Mouse (Mus musculus) granulocyte monocyte progenitor cell, adult 5-6 weeks (primary cell): ENCODE data around the gene Ncapd3. TPM values are rescaled to one million over a fixed set of nuclear protein-coding genes. Genes with fewer than 3 reads are reported as not detected.

Experiments used
- ATAC-seq: replicated peaks from 2 replicates; pipeline ENCODE4 v1.8.0; 2016; ENCODE audit warnings: mild to moderate bottlenecking, moderate TSS enrichment, inconsistent platforms; ENCODE audit not compliant: poor library complexity, severe bottlenecking
- total RNA-seq, 2 experiments: library from RNA; stranded (forward) in 1 of 2; stranded (reverse) in 1 of 2; fragments of 200-712, 200-1000 nt in 1 of 2; fragments of >200 nt in 1 of 2; fragmentation: Nextera tagmentation in 1 of 2; gene quantifications; 2 replicates each; pipeline ENCODE4 v1.2.3; 2014 to 2017

The Ncapd3 gene
- total RNA-seq, 2 experiments from 2014 or later: 45.1 to 56.6 TPM

DNA sequence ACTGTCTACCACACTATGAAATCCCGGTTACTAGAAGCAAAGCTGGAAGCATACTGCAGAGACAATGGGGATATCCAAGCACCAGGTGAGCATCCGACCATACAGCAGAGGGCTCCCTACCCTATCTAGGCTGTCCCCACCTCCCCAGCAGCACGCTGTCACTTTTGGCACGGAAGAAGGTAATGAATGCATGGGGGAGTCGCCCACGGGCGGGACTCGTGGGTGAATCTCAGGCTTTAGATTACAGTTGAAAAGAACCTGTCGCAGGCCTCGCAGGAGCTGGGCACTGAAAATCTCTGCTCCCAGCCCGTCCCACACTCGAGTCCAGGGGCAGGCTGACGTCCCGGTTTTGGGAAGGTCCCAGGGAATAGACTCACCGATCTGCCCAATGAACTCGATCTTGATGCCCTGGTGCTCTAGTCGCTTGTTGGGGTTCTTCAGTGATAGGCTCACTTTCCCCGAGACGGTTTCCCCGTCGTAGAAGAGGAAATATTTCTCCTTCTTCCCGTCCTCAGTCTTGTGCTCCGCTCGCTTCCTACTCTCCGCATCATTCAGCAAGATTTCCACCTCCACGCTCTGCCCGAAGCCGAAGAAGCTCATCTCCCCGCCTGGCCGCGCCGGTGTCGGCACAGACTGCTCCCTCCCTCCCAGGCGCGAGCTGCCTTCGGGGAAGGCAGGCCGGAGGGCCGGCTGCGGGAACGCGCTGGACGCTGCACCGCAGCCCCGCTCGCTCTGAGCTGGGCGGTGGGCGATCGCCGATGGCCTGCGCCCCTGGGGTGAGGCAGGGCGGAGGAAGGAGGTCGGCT is 750 bp upstream of the Ncapd3 start:
- peak; percentile 4; the same call in 1 of the 2 replicates for ATAC-seq

- ATAC-seq: no peak
These were observed 757 bp downstream of the Ncapd3 start for GRCm38 (mm10) chr9:27030763-27031100.

DNA sequence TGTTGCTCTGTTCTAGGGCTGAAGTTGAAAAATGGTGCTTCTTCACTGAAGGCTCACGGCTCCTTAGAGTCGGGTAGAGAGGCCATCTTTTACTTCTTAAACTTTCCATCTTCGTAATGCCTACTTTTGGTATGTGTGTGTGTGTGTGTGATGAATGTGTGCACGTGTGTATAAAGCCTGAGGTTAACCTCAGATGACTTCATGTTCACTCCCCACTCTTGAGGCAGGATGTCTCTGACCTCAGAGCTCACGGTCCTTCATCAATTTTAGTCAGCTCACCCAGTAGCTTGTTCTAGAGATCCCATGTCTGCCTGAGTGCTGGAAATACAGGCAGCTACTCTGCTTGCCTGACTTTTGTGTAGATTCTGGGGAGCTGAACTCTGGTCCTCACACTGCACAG is 13.9 kb downstream of the Ncapd3 start:
- ATAC-seq: no peak

DNA sequence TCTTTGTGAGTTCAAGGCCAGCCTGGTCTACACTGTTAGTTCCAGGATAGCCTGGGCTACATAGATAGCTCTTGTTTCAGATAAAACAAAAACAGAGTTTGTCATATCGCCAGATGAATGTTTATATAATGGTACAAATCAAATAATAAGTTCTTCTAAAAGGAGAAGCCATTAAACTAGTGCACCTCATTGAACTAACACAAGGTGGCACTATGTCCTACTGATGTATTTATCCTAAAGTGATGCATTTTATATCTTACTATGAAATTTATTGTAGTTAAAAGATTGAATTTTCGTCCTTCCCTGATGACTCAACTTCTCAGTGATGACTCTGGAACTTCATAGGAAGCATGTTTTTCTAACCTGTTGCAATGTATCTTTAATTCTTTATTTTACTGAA is 19.5 kb downstream of the Ncapd3 start:
- ATAC-seq: no peak

- ATAC-seq: no peak
These were observed 28.4 kb downstream of the Ncapd3 start for GRCm38 (mm10) chr9:27058341-27058740.

DNA sequence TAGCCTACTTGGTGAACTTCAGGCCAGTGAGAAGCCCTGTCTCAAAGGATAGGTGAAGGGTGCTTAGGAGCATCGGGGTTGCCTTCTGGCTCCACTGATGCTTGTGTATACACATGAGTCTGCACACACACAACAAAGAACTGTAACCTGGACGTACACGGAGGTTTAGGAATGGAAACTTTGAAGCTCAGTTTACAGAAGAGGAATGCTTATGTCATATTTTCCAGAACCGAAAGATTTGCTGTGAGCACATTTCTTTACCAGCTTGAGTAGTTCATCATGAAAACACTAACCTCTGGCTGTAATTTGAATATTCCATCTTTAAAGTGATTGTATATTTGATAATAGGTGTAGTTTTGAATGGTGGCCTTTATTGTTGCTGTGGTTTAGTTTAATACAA is 40.9 kb downstream of the Ncapd3 start:
- no peak for ATAC-seq

DNA sequence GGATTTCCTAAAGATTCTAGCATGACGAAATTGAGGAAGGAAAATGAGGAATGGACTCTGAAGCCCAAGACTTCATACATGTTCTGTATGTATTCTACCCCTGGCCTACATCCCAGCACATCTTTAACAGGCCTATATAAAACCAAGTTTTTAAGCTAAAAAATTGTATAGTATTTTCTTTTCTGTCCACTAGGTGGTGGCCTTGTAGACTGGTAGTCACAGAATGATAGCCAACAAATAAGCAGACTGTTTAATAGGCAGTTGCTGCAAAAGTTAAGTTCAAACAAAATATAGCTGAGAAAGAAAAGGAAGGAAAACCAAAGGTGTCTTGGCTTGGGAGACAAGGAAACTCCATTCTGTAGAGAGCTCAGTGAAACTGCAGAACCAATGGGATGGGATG is 44.7 kb downstream of the Ncapd3 start:
- no peak for ATAC-seq

DNA sequence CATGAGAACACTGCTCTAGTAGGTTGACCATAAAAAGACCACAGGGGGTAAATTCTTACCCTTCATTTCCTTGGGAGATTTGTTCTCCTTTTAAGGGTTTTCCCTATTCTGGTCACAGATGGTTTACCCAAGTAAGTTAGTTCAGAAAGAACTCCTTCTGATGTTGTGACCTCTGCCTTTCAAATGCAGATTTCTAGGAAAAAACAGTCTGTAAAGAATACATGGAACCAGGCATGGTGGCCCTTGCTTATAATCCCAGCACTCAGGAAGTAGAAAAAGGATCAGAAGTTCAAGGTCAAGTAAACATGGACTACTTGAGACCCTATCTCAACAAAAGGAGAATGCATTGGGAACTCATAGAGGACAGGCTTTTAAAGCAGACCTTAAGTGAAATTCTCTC is 45.8 kb downstream of the Ncapd3 start:
- ATAC-seq: no peak

- ATAC-seq: no peak
These were observed 56.3 kb downstream of the Ncapd3 start for GRCm38 (mm10) chr9:27086256-27086655.

DNA sequence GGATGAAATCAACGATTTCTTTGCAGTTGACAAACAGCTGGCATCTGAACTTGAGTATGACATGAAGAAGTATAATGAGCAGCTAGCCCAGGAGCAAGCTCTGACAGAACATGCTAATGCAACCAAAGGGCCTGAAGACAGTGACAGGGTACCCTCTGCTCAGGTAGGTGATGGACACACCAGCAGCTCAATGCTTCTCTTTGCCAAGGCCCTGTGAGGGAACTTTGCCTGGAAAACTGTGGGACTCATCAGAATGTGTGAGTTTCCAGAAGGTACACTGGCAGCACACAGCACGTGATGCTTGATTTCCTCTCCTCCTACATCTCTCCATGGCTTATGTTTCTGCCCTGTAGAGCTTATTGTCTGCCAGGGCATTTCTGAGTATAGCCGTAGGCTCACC is 57.4 kb downstream of the Ncapd3 start:
- peak; percentile 50 for ATAC-seq

DNA sequence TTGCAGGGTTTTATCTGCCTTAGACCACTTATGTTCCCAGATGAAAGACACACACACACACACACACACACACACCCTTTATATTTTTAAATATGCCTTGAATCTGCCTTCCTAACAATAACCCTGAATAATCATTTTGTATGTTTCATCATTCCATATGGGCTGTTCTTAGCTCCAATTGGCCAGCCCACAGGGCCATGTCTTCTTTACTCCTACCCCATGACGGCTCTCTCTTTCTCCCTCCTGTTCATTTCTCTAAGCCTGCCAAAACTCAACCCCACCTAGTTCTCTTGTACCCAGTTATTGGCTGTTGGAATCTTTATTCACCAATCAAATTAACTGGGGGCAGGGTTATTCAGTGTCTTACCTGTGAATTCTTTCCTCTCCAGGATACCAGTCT is 60.2 kb downstream of the Ncapd3 start:
- no peak for ATAC-seq

DNA sequence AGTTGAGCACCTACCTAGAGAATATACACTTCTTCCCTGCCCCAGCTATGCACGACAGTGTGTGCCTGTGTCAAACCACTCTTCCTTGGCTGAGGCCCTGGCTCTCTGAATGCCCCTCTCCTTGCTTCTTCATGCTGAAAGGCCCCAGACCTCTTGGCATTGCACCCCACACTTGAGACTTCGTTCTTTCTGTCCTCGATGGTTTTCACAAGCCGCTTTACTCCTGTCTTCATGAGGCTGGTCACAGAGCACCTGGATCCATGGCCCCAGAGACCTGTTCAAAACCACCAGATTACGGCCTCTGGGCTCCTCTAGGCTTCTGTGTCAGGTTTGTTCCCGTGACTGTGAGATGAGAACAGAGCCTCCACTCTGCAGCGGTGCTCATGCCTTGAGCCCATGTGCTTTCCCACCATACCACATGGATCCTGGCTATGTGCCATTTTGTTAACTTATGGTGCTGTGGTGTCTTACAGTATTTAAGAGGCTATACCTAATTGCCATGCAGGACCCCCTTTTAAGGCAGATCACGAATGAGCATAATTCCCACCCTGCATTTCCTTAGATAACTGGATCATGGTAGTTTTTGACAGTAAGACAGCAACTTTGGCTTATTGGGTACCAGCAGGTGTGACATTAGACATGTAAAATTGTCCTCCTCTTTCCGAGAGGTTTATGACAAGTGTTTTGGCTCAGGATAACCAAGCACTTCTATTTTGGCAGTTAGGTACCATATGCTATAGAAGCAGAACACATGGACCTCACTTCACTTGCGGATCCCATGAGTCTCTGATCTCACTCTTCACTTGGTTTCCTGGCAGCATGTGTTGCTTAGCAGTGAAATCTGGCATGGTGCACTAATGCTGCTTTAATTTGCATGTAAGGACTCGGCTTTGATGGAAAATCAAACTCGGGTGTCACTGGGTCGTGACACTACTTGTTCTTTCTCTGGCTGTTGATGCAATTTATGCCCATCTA is 61.1 kb downstream of the Ncapd3 start:
- no peak for ATAC-seq

- no peak for ATAC-seq
These were observed 62.9 kb downstream of the Ncapd3 start for GRCm38 (mm10) chr9:27092916-27093315.

- ATAC-seq: peak; percentile 42
These were observed 68.1 kb downstream of the Ncapd3 start for GRCm38 (mm10) chr9:27098092-27098491.

GRCm38 (mm10) chr9:27098557-27098956 is 68.6 kb downstream of the Ncapd3 start:
- ATAC-seq: no peak

DNA sequence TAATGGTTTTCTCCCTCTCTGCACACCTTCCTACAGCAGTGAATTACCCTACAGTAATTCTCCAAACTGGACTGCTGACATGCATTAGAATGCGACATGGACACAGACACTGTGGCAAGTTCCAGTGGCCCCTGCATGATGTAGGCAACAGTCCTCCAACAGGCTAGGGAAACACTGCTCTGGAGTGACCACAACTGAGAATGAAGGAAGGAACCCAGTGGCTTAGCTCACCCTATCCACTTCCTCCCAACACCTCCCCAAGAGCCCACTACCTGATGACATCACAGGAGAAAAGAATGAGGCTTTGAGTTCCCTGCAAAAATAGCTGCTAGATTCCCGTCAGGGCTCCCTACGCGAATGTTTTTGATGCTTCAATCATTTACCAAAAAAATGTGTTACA is 69.5 kb downstream of the Ncapd3 start:
- ATAC-seq: peak; percentile 88

DNA sequence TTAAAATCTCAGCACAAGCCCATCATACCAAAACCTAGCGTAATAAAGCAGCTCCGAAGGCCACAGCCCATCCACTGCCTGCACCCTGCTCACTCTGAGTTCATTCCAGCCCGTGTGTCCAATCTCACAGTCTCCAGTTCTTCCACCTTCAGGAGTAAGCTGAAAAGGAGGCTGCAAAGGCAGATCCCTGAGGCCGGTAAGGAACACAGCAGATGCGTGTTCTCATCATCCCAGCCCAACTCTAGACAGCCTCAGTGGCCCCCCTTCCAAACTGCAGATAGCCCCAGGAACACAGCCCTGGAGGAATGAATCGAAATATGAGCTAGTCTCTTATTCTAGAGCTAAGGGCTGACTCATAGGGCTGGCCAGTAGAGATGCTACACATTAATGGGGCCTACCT is 71.5 kb downstream of the Ncapd3 start:
- ATAC-seq: no peak

GRCm38 (mm10) chr9:27106081-27106480 is 76.1 kb downstream of the Ncapd3 start:
- ATAC-seq: peak; percentile 57

- ATAC-seq: no peak
These were observed 78.5 kb downstream of the Ncapd3 start for GRCm38 (mm10) chr9:27108451-27108850.

DNA sequence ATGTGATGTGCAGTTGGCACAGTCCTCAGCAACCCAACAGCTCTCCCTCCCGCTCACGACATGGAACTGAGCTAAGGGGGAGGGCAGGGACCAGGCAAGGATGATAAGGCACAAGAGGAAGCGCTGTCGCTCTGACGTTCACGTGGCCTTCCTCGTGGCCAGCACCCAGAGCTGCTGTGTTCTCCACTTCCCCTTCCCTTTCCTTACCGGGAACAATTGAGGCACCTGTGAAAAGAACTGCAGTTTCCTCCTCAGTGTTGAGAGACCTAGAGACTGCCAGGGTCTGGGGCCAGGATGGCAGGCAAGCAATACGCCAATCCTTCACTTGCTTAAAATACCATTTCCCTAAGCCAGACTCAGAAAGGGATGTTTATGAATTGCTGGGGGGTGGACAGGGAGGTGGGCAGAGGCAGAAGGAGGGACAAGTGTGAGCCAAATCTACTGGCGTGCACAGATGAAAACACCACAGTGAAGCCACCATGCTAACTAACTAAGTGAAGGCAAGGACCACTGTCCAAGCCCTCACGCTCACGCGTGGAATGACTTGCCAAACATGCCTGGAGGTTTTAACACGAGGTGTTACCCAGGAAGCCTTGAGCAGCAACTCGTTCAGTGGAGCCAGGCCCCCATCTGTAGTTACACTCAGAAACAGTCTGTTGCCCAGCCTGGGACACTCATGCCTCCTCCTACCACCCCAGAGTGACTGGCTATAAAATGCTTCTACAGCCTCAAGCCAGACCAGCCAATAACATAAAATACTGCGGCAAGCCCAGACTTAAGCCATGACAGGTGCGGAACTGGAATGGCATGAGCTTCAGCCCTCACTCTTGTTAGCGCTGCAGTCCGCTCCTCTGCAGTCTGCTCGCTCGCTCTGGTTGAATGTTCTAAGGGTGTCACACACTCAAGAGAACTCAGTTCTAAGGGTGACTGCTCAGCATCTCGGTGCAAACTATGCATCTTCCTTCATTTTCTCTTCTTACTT is 79.8 kb downstream of the Ncapd3 start:
- peak; percentile 93 for ATAC-seq
